Mouse (Mus musculus) heart, adult 2 months (tissue): ENCODE results near the gene Cox11. TPM values are rescaled to one million over a fixed set of nuclear protein-coding genes. Genes with fewer than 3 reads are reported as not detected.

Experiments
- DNase-seq, 2 experiments: peaks; one replicate each; pipeline ENCODE4 v3.0.0; 2021
- H3K27ac ChIP-seq: fragments of 200-600 bp; 2 replicates; pipeline ENCODE4 v1.8.1; 2022
- H3K27me3 ChIP-seq: fragments of 200-500 bp; 2 replicates; pipeline ENCODE4 v1.6.1; 2012; ENCODE audit warnings: mild to moderate bottlenecking, low read length, inconsistent platforms, mixed read lengths; ENCODE audit not compliant: control insufficient read depth, insufficient read depth
- H3K36me3 ChIP-seq: fragments of 200-500 bp; 2 replicates; pipeline ENCODE4 v1.6.1; 2012; ENCODE audit warnings: low read length, inconsistent platforms; ENCODE audit not compliant: control insufficient read depth, insufficient read depth
- H3K4me1 ChIP-seq: fragments of 200-500 bp; 2 replicates; pipeline ENCODE4 v1.6.1; 2011; ENCODE audit warnings: low read length; ENCODE audit not compliant: control insufficient read depth, insufficient read depth
- H3K4me3 ChIP-seq: fragments of 200-600 bp; 2 replicates; pipeline ENCODE4 v1.8.1; 2022
- H3K79me2 ChIP-seq: fragments of 200-500 bp; replicated peaks from 2 replicates; pipeline ENCODE4 v1.6.1; 2012; ENCODE audit warnings: mild to moderate bottlenecking, inconsistent platforms, low read length, moderate library complexity, mixed read lengths; ENCODE audit not compliant: control insufficient read depth, insufficient read depth
- H3K9ac ChIP-seq: fragments of 200-500 bp; 2 replicates; pipeline ENCODE4 v1.6.1; 2012; ENCODE audit warnings: low read depth, mild to moderate bottlenecking, control low read depth, inconsistent platforms, low read length, mixed read lengths
- CTCF ChIP-seq: fragments of 200-600 bp; IDR thresholded peaks from 2 replicates; pipeline ENCODE4 v1.8.1; 2022; ENCODE audit warnings: antibody characterized with exemption, mild to moderate bottlenecking, moderate library complexity
- EP300 ChIP-seq: fragments of 200-500 bp; IDR thresholded peaks from 2 replicates; pipeline ENCODE4 v1.6.1; 2011; ENCODE audit warnings: low read depth, low read length, control low read depth; ENCODE audit not compliant: insufficient read depth
- POLR2A ChIP-seq: fragments of 200-500 bp; IDR thresholded peaks from 2 replicates; pipeline ENCODE4 v1.6.1; 2011; ENCODE audit warnings: mild to moderate bottlenecking, low read depth, low read length, control low read depth; ENCODE audit not compliant: insufficient read depth
- WGBS: fragments of 180-500 bp; shearing (Covaris S2); methylation state at CpG from one replicate; pipeline ENCODE4 v1.1.7; 2018; 5-methylcytosine and 5-hydroxymethylcytosine counted together
- intact Hi-C: fragments of 180-260 bp; cut with DNase I; formaldehyde crosslinking; loops from one replicate; pipeline ENCODE4 v1.15.1; 2025
- polyA plus RNA-seq: library from polyadenylated mRNA; depleted of rRNA; stranded (reverse); fragments of >200 nt; gene quantifications from 2 replicates; pipeline ENCODE4 v1.2.3, GENCODE M21; 2012
- total RNA-seq, 2 experiments: library from RNA; stranded (reverse); gene quantifications; 2 replicates each; pipeline ENCODE4 v1.2.3; 2021

Cox11 gene
- total and polyA plus RNA-seq, 3 experiments, result 15.4 to 26.0 (median 19.8) TPM

GRCm38 (mm10) chr11:90652603-90653002 lies 14.6 kb downstream of the Cox11 start:
- no peak overlapping the region for H3K27ac ChIP-seq
- no peaks in the 10 kb centered on the region for H3K27me3 ChIP-seq
- H3K9ac ChIP-seq, result no peak overlapping the region
- H3K4me1 ChIP-seq, result no peaks in the 10 kb centered on the region
- no peak overlapping the region for H3K4me3 ChIP-seq
- intact Hi-C loops, result no loop called here
- WGBS, result 84% methylated on average over 4 of the region's 4 CpGs
- H3K36me3 ChIP-seq, result peaks cover 4% of the 10 kb centered on the region; the same call in 1 of the 2 replicates
- H3K79me2 ChIP-seq, result no peaks in the 10 kb centered on the region
- TF ChIP-seq CTCF, result no peak
- no peak for TF ChIP-seq EP300
- TF ChIP-seq POLR2A, result no peak
- DNase-seq, result no peak

GRCm38 (mm10) chr11:90657527-90657926 lies 19.6 kb downstream of the Cox11 start:
- intact Hi-C loops, result no loop called here
- H3K36me3 ChIP-seq, result no peaks in the 10 kb centered on the region
- no peak for DNase-seq
- H3K9ac ChIP-seq, result no peak overlapping the region
- TF ChIP-seq POLR2A, result no peak
- TF ChIP-seq CTCF, result no peak
- no peak overlapping the region for H3K27ac ChIP-seq
- no peak overlapping the region for H3K4me3 ChIP-seq
- H3K4me1 ChIP-seq, result no peaks in the 10 kb centered on the region
- H3K27me3 ChIP-seq, result no peaks in the 10 kb centered on the region
- WGBS, result 88% methylated on average over 12 of the region's 12 CpGs
- no peaks in the 10 kb centered on the region for H3K79me2 ChIP-seq

- 75% methylated on average over 4 of the region's 4 CpGs for WGBS
- no peaks in the 10 kb centered on the region for H3K79me2 ChIP-seq
- DNase-seq, result no peak
- no peak overlapping the region for H3K9ac ChIP-seq
- no peaks in the 10 kb centered on the region for H3K4me1 ChIP-seq
- intact Hi-C loops, result no loop called here
- H3K36me3 ChIP-seq, result no peaks in the 10 kb centered on the region
- no peak for TF ChIP-seq POLR2A
- TF ChIP-seq EP300, result no peak
- no peak for TF ChIP-seq CTCF
- H3K27ac ChIP-seq, result no peak overlapping the region
- H3K27me3 ChIP-seq, result no peaks in the 10 kb centered on the region
- H3K4me3 ChIP-seq, result no peak overlapping the region
These were observed 22.7 kb downstream of the Cox11 start for GRCm38 (mm10) chr11:90660662-90661061.

GRCm38 (mm10) chr11:90663052-90663451 lies 25.1 kb downstream of the Cox11 start:
- H3K27ac ChIP-seq, result no peak overlapping the region
- H3K9ac ChIP-seq, result no peak overlapping the region
- no peak overlapping the region for H3K4me3 ChIP-seq
- H3K36me3 ChIP-seq, result no peaks in the 10 kb centered on the region; the same call in 1 of the 2 replicates
- H3K27me3 ChIP-seq, result no peaks in the 10 kb centered on the region
- WGBS, result 51% methylated on average over 3 of the region's 3 CpGs
- no peak for DNase-seq
- TF ChIP-seq CTCF (no peak), POLR2A (no peak), EP300 (no peak)
- H3K4me1 ChIP-seq, result no peaks in the 10 kb centered on the region
- intact Hi-C loops, result no loop called here
- no peaks in the 10 kb centered on the region for H3K79me2 ChIP-seq

GRCm38 (mm10) chr11:90663618-90664297 lies 25.8 kb downstream of the Cox11 start:
- DNase-seq, result no peak
- no peak overlapping the region for H3K27ac ChIP-seq
- no peak overlapping the region for H3K4me3 ChIP-seq
- no peaks in the 10 kb centered on the region for H3K27me3 ChIP-seq
- no peaks in the 10 kb centered on the region for H3K79me2 ChIP-seq
- intact Hi-C loops, result no loop called here
- TF ChIP-seq EP300 (no peak), CTCF (no peak), POLR2A (no peak)
- no peak overlapping the region for H3K9ac ChIP-seq
- no peaks in the 10 kb centered on the region; the same call in 1 of the 2 replicates for H3K36me3 ChIP-seq
- H3K4me1 ChIP-seq, result no peaks in the 10 kb centered on the region
- WGBS, result 55% methylated on average over 5 of the region's 5 CpGs

GRCm38 (mm10) chr11:90664345-90664986 lies 26.5 kb downstream of the Cox11 start:
- Histone ChIP-seq H3K9ac (no peak overlapping the region), H3K27ac (no peak overlapping the region)
- intact Hi-C loops, result no loop called here

More at GRCm38 (mm10) chr11:90664345-90664986, 26.5 kb downstream of the Cox11 start:
- no peak for DNase-seq
- Histone ChIP-seq H3K36me3 (no peaks in the 10 kb centered on the region; the same call in 1 of the 2 replicates), H3K4me1 (no peaks in the 10 kb centered on the region), H3K4me3 (no peak overlapping the region), H3K27me3 (no peaks in the 10 kb centered on the region), H3K79me2 (no peaks in the 10 kb centered on the region)
- no peak for TF ChIP-seq CTCF
- TF ChIP-seq POLR2A, result no peak
- no peak for TF ChIP-seq EP300
- WGBS, result 38% methylated on average over 8 of the region's 8 CpGs
